21 mouse cellular contexts compared by ENCODE assay signal in genomic region chr5:109160121-109160520, GRCm38 (mm10). TPM values are rescaled to one million over a fixed set of nuclear protein-coding genes. Genes with fewer than 3 reads are reported as not detected.
"Had no signal": no experiment of that assay in that cellular context is flagged by ENCODE, and none has a peak within 500 bp of the region (broad histone marks: within the 10 kb centered on the region; RNA-seq: fewer than 3 reads in every experiment).

No protein-coding gene starts in this region.

- ATAC-seq: liver, postnatal 0 days had no signal

- H3K9ac ChIP-seq: limb, embryonic 12.5 days; liver, embryonic 13.5 days; liver, postnatal 0 days; lung, embryonic 15.5 days; neural tube, embryonic 13.5 days; stomach, embryonic 15.5 days had no signal

- H3K36me3 ChIP-seq: limb, embryonic 12.5 days; liver, embryonic 13.5 days; lung, embryonic 15.5 days; midbrain, embryonic 10.5 days; neural tube, embryonic 13.5 days; stomach, embryonic 15.5 days had no signal

- H3K4me1 ChIP-seq: limb, embryonic 12.5 days; liver, embryonic 13.5 days; lung, embryonic 15.5 days; midbrain, embryonic 10.5 days; neural tube, embryonic 13.5 days; stomach, embryonic 15.5 days had no signal

- H3K27ac ChIP-seq: layer of hippocampus, adult 2 months; limb, embryonic 12.5 days; liver, embryonic 13.5 days; lung, embryonic 15.5 days; midbrain, embryonic 10.5 days; neural tube, embryonic 13.5 days; stomach, embryonic 15.5 days had no signal

- H3K27me3 ChIP-seq: limb, embryonic 12.5 days; liver, embryonic 13.5 days; lung, embryonic 15.5 days; neural tube, embryonic 13.5 days; stomach, embryonic 15.5 days had no signal

- H3K4me2 ChIP-seq: limb, embryonic 12.5 days; liver, embryonic 13.5 days; lung, embryonic 15.5 days; neural tube, embryonic 13.5 days; stomach, embryonic 15.5 days had no signal

- H3K4me3 ChIP-seq: layer of hippocampus, adult 2 months; limb, embryonic 12.5 days; liver, embryonic 13.5 days; lung, embryonic 15.5 days; midbrain, embryonic 10.5 days; neural tube, embryonic 13.5 days; stomach, embryonic 15.5 days had no signal

- DNase-seq: kidney, postnatal 10 days; kidney, postnatal 4 days; liver; liver, embryonic 13.5 days; liver, postnatal 0 days; lung, postnatal 14 days; midbrain, embryonic 14.5 days; retina, postnatal 1 day; right cerebral cortex, postnatal 4 days; thymus, adult 2 months; thymus, postnatal 25 days had no signal

- H3K9me3 ChIP-seq: lung, embryonic 15.5 days; stomach, embryonic 15.5 days had no signal

RNA-seq across cellular contexts. Expression of gene Vmn2r13, which starts 31.9 kb away (rescaled TPM):
- total RNA-seq: layer of hippocampus, adult 2 months; layer of hippocampus, postnatal 10 days; left cerebral cortex, postnatal 36 days had no signal
- polyA plus RNA-seq: limb, embryonic 12.5 days; liver, embryonic 13.5 days; liver, postnatal 0 days; lung, embryonic 15.5 days; midbrain, embryonic 10.5 days; midbrain, embryonic 14.5 days; neural tube, embryonic 13.5 days; spleen, adult 2 months; stomach, embryonic 15.5 days; testis, adult 2 months; thymus, adult 2 months had no signal
